Mouse (Mus musculus): Measurements from ENCODE around the gene Grem2. TPM values are rescaled to one million over a fixed set of nuclear protein-coding genes. Genes with fewer than 3 reads are reported as not detected.

The Grem2 gene
- polyA plus RNA-seq (2016; fragmentation: Nextera tagmentation; extraction: Ambion mirVana): 0.04 and 0.17 TPM in 2 replicates

DNA sequence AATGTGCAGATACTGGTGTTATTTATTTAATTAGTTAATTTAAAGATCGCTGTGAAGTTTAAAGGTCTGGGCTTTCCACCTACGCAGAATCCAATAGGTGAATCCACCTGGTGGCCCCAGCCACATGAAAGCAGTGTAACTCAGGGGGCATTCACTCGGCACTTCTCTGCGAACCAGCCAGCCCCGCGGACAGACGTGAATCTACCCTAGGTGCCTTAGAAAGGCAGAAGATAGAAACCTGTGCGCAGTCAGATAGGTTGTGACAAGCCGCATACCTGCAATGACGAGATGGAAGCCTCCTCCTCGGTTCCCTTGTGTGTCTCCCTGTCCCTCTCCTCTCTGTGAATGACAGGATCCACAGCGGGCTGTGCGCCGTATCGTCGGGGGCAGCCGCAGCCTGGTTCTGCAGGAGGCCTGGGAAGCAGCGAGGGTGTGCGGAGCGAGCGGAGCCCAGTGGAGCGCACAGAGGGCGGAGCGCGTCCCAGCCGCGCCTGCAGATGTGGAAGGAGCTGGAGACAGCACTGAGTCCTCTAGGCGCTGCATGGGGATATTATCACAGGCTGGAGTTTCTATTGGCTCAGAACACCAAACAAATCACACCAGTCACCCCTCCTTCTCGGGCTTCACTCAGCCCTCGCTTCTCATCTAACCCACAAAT lies at the start of gene Grem2:
Gene Grem2, minus strand, starts transcription at position 522 of the 658 bp plus-strand sequence.
- ATAC-seq: peak; percentile 60; the same call in 1 of the 2 replicates
- H3K4me1 ChIP-seq: no peaks in the 10 kb centered on the region
- H3K9me3 ChIP-seq (replicated peaks): no peaks in the 10 kb centered on the region
- H3K4me2 ChIP-seq: peak within 1 kb of the TSS; percentile 51
- 8% methylated on average over 30 of the region's 30 CpGs for WGBS (ENCODE audit: insufficient replicate concordance)
- H3K36me3 ChIP-seq: no peaks in the 10 kb centered on the region
- H3K27me3 ChIP-seq (replicated peaks): peaks cover 12% of the 10 kb centered on the region; the same call in 1 of the 2 replicates
- no peak within 1 kb of the TSS for H3K27ac ChIP-seq
- peak within 1 kb of the TSS; percentile 15; the same call in 1 of the 2 replicates for H3K4me3 ChIP-seq
- no peak within 1 kb of the TSS for H3K9ac ChIP-seq

DNA sequence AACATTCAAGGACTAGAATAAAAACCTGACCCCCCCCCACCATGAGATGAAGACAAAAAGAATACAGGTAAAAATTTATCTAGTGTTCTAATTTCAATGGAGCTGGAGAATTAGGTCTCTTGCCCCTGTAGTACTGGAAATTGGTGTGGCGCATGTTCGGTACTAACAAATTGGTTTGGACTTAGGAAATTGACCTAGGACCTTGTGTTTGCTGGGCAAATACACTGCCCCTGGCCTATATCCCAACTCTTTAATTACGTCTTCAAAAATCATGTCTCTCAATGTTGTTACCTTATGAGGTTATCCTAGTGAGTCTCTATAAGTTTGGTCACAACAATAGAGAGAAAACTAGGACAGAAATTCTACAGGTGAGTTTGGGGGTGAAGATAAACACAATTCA lies 38.2 kb upstream of the Grem2 start:
- Histone ChIP-seq H3K4me3 (no peak overlapping the region), H3K27me3 (replicated peaks) (no peaks in the 10 kb centered on the region), H3K36me3 (no peaks in the 10 kb centered on the region), H3K27ac (no peak overlapping the region), H3K9me3 (replicated peaks) (no peaks in the 10 kb centered on the region), H3K9ac (no peak overlapping the region), H3K4me1 (no peaks in the 10 kb centered on the region), H3K4me2 (no peak overlapping the region)
- WGBS (ENCODE audit: insufficient replicate concordance): 69% methylated on average over 3 of the region's 3 CpGs
- ATAC-seq: no peak

- H3K4me2 ChIP-seq: no peak overlapping the region
- 46% methylated on average over 3 of the region's 3 CpGs for WGBS (ENCODE audit: insufficient replicate concordance)
- no peak for ATAC-seq
- H3K27ac ChIP-seq: no peak overlapping the region
- H3K4me1 ChIP-seq: no peaks in the 10 kb centered on the region
- H3K9me3 ChIP-seq (replicated peaks): 0 out of 2 replicates have a peak, but pooled peaks cover 4% of the 10 kb centered on the region
- no peaks in the 10 kb centered on the region for H3K27me3 ChIP-seq (replicated peaks)
- H3K36me3 ChIP-seq: no peaks in the 10 kb centered on the region
- H3K9ac ChIP-seq: no peak overlapping the region
- H3K4me3 ChIP-seq: no peak overlapping the region
Measured at GRCm38 (mm10) chr1:174931003-174931619, 9.5 kb upstream of the Grem2 start.

GRCm38 (mm10) chr1:174929459-174930181 lies 8.0 kb upstream of the Grem2 start:
- ATAC-seq: no peak
- WGBS (ENCODE audit: insufficient replicate concordance): 67% methylated on average over 7 of the region's 7 CpGs
- Histone ChIP-seq H3K36me3 (no peaks in the 10 kb centered on the region), H3K4me3 (no peak overlapping the region), H3K9ac (no peak overlapping the region), H3K4me2 (no peak overlapping the region), H3K27me3 (replicated peaks) (no peaks in the 10 kb centered on the region), H3K27ac (no peak overlapping the region), H3K4me1 (no peaks in the 10 kb centered on the region), H3K9me3 (replicated peaks) (0 out of 2 replicates have a peak, but pooled peaks cover 4% of the 10 kb centered on the region)

DNA sequence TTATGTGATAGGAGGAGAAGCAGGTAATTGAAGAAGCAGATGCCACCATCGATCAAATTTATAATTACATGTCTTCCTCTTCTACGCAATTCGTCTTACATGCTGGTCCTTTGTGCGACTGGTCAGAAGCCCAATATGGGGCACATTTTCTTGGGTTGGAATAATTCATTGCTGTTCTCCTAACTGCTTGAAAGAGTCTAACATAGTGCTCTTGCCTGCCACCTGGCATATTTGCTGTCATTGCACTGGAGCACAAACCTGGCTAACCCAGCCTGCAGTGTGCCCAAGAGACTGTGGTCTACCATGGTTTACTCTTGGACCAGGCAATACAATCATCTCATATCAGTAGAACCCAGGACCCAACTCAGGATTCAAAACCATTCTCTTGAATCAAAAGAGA lies 2.7 kb downstream of the Grem2 start:
- ATAC-seq: no peak
- WGBS (ENCODE audit: insufficient replicate concordance): 82% methylated on average over 4 of the region's 4 CpGs

DNA sequence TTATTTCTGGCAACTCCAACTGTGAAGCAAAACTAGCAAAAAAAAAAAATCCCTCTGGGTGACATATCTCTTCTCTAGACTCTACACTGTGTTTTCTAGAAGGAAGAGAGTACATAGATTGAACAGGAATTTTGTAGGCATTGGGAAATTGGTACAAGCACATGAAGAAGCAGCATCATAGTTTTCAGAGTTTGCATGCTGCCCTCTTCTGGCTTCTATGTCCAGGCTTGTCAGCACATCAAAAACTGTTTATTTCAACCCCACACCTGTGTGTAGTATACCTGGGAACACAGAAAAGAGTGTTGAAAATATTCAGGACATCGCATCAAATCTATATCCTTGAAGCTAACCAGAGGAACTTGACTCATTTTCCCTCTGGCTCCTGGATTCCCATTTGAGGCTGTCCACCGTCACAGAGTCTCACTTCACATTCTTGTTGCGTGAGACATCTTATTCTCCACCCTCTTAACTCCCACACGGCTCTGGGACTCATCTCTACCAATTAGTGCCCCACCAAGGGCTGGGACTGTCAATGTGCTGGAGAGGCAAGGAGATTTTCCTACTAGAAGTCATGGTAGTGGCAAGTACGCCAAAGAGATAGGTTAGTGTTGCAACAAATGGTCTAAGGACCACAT lies 3.3 kb downstream of the Grem2 start:
- no peak overlapping the region for H3K27ac ChIP-seq
- H3K27me3 ChIP-seq (replicated peaks): peaks cover 12% of the 10 kb centered on the region; the same call in 1 of the 2 replicates
- no peak overlapping the region for H3K9ac ChIP-seq
- ATAC-seq: no peak
- no peaks in the 10 kb centered on the region for H3K9me3 ChIP-seq (replicated peaks)
- no peak overlapping the region for H3K4me2 ChIP-seq
- H3K36me3 ChIP-seq: no peaks in the 10 kb centered on the region
- no peaks in the 10 kb centered on the region for H3K4me1 ChIP-seq
- H3K4me3 ChIP-seq: no peak overlapping the region
- WGBS (ENCODE audit: insufficient replicate concordance): 65% methylated on average over 5 of the region's 5 CpGs

More for the DNA sequence above, 2.7 kb downstream of the Grem2 start:
- Histone ChIP-seq H3K4me1 (no peaks in the 10 kb centered on the region), H3K27me3 (replicated peaks) (peaks cover 12% of the 10 kb centered on the region; the same call in 1 of the 2 replicates), H3K9ac (no peak overlapping the region), H3K36me3 (no peaks in the 10 kb centered on the region), H3K27ac (no peak overlapping the region), H3K9me3 (replicated peaks) (no peaks in the 10 kb centered on the region), H3K4me3 (no peak overlapping the region), H3K4me2 (no peak overlapping the region)

DNA sequence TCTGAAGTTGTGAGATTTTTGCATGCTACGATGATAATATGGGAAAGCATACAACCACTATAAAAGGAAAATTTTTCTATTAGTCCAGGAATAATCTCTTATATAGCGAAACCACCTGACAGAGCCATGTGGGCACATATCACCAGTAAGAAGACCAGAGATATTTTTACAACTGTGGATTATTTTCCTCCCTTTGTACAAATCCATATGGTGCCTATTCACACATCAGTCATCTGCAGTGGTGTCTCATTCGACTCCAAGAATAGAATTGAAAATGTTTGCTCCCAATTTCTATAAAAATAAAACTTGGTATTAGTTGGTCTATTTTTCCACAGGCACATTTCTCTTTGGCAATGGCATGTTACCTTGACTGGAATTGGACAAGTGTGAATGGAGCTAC lies 11.8 kb downstream of the Grem2 start:
- no peaks in the 10 kb centered on the region for H3K4me1 ChIP-seq
- H3K27ac ChIP-seq: no peak overlapping the region
- H3K36me3 ChIP-seq: no peaks in the 10 kb centered on the region
- 66% methylated on average over 3 of the region's 3 CpGs for WGBS (ENCODE audit: insufficient replicate concordance)
- no peak overlapping the region for H3K9ac ChIP-seq
- H3K4me3 ChIP-seq: no peak overlapping the region
- 0 out of 2 replicates have a peak, but pooled peaks cover 9% of the 10 kb centered on the region for H3K9me3 ChIP-seq (replicated peaks)
- ATAC-seq: no peak
- H3K4me2 ChIP-seq: no peak overlapping the region
- no peaks in the 10 kb centered on the region for H3K27me3 ChIP-seq (replicated peaks)

- Histone ChIP-seq H3K4me1 (no peaks in the 10 kb centered on the region), H3K4me2 (no peak overlapping the region), H3K27me3 (replicated peaks) (no peaks in the 10 kb centered on the region), H3K9me3 (replicated peaks) (0 out of 2 replicates have a peak, but pooled peaks cover 9% of the 10 kb centered on the region), H3K4me3 (no peak overlapping the region), H3K36me3 (no peaks in the 10 kb centered on the region), H3K9ac (no peak overlapping the region), H3K27ac (no peak overlapping the region)
- WGBS (ENCODE audit: insufficient replicate concordance): 66% methylated on average over 5 of the region's 5 CpGs
- no peak for ATAC-seq
Measured at GRCm38 (mm10) chr1:174908232-174908631, 13.4 kb downstream of the Grem2 start.

DNA sequence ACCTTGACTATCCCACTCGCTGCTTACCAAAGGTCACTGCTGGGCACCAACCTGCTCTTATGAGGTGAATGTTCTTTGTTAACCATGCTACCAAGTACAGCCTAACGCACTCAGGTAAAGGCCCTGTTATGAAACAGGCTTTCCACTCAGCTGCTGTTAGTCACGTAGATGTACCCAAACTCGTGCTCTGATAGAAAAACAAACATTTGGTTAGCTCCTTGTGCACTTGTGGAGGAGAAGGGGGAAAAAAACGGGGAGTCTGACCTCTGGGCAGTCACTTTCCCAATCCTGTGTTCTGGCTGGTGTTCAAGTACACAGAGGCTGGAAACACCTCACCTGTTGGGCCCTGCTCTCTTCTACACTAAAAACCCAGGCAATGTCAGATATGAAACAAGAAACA lies 14.0 kb downstream of the Grem2 start:
- Histone ChIP-seq H3K4me3 (no peak overlapping the region), H3K4me2 (no peak overlapping the region), H3K27me3 (replicated peaks) (no peaks in the 10 kb centered on the region), H3K36me3 (no peaks in the 10 kb centered on the region), H3K27ac (no peak overlapping the region), H3K9me3 (replicated peaks) (0 out of 2 replicates have a peak, but pooled peaks cover 9% of the 10 kb centered on the region), H3K4me1 (no peaks in the 10 kb centered on the region), H3K9ac (no peak overlapping the region)
- 50% methylated on average over 5 of the region's 5 CpGs for WGBS (ENCODE audit: insufficient replicate concordance)
- no peak for ATAC-seq

GRCm38 (mm10) chr1:174902755-174903154 lies 18.9 kb downstream of the Grem2 start:
- H3K4me3 ChIP-seq: no peak overlapping the region
- ATAC-seq: no peak
- no peaks in the 10 kb centered on the region for H3K36me3 ChIP-seq
- H3K27ac ChIP-seq: no peak overlapping the region
- no peak overlapping the region for H3K9ac ChIP-seq
- no peaks in the 10 kb centered on the region for H3K27me3 ChIP-seq (replicated peaks)
- 0 out of 2 replicates have a peak, but pooled peaks cover 8% of the 10 kb centered on the region for H3K9me3 ChIP-seq (replicated peaks)
- no peaks in the 10 kb centered on the region for H3K4me1 ChIP-seq
- WGBS (ENCODE audit: insufficient replicate concordance): 36% methylated on average over 1 of the region's 1 CpGs
- H3K4me2 ChIP-seq: no peak overlapping the region

DNA sequence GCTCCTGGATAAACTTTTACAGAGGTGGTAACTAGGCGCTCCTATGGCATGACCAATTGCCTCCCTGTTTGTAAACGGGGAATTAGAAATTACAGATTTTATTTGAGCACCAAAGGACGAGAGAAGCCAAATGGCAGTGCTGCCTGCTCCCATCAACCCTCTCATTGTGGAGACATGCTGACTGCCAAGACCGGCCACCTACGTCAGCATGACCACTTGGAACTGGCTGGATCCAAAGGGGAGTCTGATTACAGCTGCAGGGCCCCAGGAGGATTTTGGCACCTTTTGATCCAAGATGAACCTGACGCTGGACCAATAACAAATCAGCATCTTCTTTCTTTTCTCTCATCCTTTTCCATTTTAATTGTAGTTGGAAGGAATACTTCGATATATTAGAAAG lies 29.1 kb downstream of the Grem2 start:
- no peaks in the 10 kb centered on the region for H3K4me1 ChIP-seq
- H3K9ac ChIP-seq: no peak overlapping the region
- H3K36me3 ChIP-seq: no peaks in the 10 kb centered on the region
- WGBS (ENCODE audit: insufficient replicate concordance): 68% methylated on average over 7 of the region's 7 CpGs
- H3K27ac ChIP-seq: no peak overlapping the region
- H3K27me3 ChIP-seq (replicated peaks): no peaks in the 10 kb centered on the region
- H3K4me2 ChIP-seq: no peak overlapping the region
- no peak overlapping the region for H3K4me3 ChIP-seq
- no peaks in the 10 kb centered on the region for H3K9me3 ChIP-seq (replicated peaks)
- no peak for ATAC-seq

All from liver, embryonic 12.5 days (tissue).